Mouse (Mus musculus): ENCODE data around the gene Gm6882. TPM values are rescaled to one million over a fixed set of nuclear protein-coding genes. Genes with fewer than 3 reads are reported as not detected.
"Not testable (repeated sequence)": the region's sequence is repeated elsewhere in the genome, so short reads cannot be mapped to it uniquely, and the experiment has no call there.

Gene Gm6882
- not detected in 2 replicates for polyA plus RNA-seq (2016; fragmentation: Nextera tagmentation; extraction: Ambion mirVana)

GRCm38 (mm10) chr7:21432645-21433044 lies at the start of gene Gm6882:
Gene Gm6882 (minus strand): TSS chr7:21432745.
- 43% methylated on average over 1 of the region's 1 CpGs for WGBS
- H3K27ac ChIP-seq (replicated peaks); H3K36me3 ChIP-seq (replicated peaks); H3K27me3 ChIP-seq (replicated peaks; ENCODE audit: low read depth, poor library complexity, severe bottlenecking); H3K9me3 ChIP-seq; H3K4me3 ChIP-seq; DNase-seq (ENCODE audit: low spot score); H3K4me1 ChIP-seq: not testable (repeated sequence)

Other genes with a start within 250 kb of the Gm6882 start
- gene Gm5157, start 242.3 kb downstream of the Gm6882 start, polyA plus RNA-seq (2016; fragmentation: Nextera tagmentation; extraction: Ambion mirVana), result not detected in 2 replicates
- gene Vmn1r124, start 172.1 kb downstream of the Gm6882 start, polyA plus RNA-seq (2016; fragmentation: Nextera tagmentation; extraction: Ambion mirVana), result not detected in 2 replicates
- not detected in 2 replicates for gene Vmn1r125, start 160.6 kb downstream of the Gm6882 start, polyA plus RNA-seq (2016; fragmentation: Nextera tagmentation; extraction: Ambion mirVana)
- gene Vmn1r126, start 131.3 kb downstream of the Gm6882 start, polyA plus RNA-seq (2016; fragmentation: Nextera tagmentation; extraction: Ambion mirVana), result not detected in 2 replicates
- gene Vmn1r127, start 112.9 kb downstream of the Gm6882 start, polyA plus RNA-seq (2016; fragmentation: Nextera tagmentation; extraction: Ambion mirVana), result not detected in 2 replicates
- not detected in 2 replicates for gene Vmn1r128, start 83.4 kb downstream of the Gm6882 start, polyA plus RNA-seq (2016; fragmentation: Nextera tagmentation; extraction: Ambion mirVana)
- not detected in 2 replicates for gene Vmn1r129, start 71.5 kb downstream of the Gm6882 start, polyA plus RNA-seq (2016; fragmentation: Nextera tagmentation; extraction: Ambion mirVana)
- gene Vmn1r130, start 79.0 kb upstream of the Gm6882 start, polyA plus RNA-seq (2016; fragmentation: Nextera tagmentation; extraction: Ambion mirVana), result not detected in 2 replicates
- gene Vmn1r131, start 113.3 kb upstream of the Gm6882 start, polyA plus RNA-seq (2016; fragmentation: Nextera tagmentation; extraction: Ambion mirVana), result not detected in 2 replicates
- not detected in 2 replicates for gene Vmn1r132, start 181.3 kb upstream of the Gm6882 start, polyA plus RNA-seq (2016; fragmentation: Nextera tagmentation; extraction: Ambion mirVana)

Data from embryonic facial prominence, embryonic 10.5 days (tissue).